Mouse (Mus musculus) forebrain, embryonic 14.5 days (tissue): ENCODE data around the gene Dph7. TPM values are rescaled to one million over a fixed set of nuclear protein-coding genes. Genes with fewer than 3 reads are reported as not detected.
"Not testable (repeated sequence)": the region's sequence is repeated elsewhere in the genome, so short reads cannot be mapped to it uniquely, and the experiment has no call there.

Experiments used
- ATAC-seq: fragments of 200-750 bp; cut with Nextera tagmentation; 2 replicates; pipeline ENCODE4 v1.8.0; 2017; ENCODE audit warnings: mild to moderate bottlenecking, moderate library complexity
- DNase-seq: peaks from one replicate; pipeline ENCODE4 v3.0.0-alpha.2; 2015; ENCODE audit warnings: low spot score
- H3K27ac ChIP-seq: fragments of 300-500 bp; sonication (generic); 2 replicates; pipeline ENCODE4 v1.5.1; 2014; ENCODE audit warnings: low read depth, mild to moderate bottlenecking, control low read depth, low read length, moderate library complexity
- H3K27me3 ChIP-seq: fragments of 300-500 bp; sonication (generic); replicated peaks from 2 replicates; pipeline ENCODE4 v1.6.1; 2014; ENCODE audit warnings: low read length, control low read depth, mixed read lengths; ENCODE audit not compliant: control insufficient read depth, insufficient read depth
- H3K36me3 ChIP-seq: fragments of 300-500 bp; sonication (generic); 2 replicates; pipeline ENCODE4 v1.6.1; 2014; ENCODE audit warnings: low read length, control low read depth; ENCODE audit not compliant: control insufficient read depth, insufficient read depth
- H3K4me1 ChIP-seq: fragments of 300-500 bp; sonication (generic); 2 replicates; pipeline ENCODE4 v1.6.1; 2014; ENCODE audit warnings: antibody characterized with exemption, low read length, control low read depth; ENCODE audit not compliant: control insufficient read depth, insufficient read depth
- H3K4me2 ChIP-seq: fragments of 300-500 bp; sonication (generic); 2 replicates; pipeline ENCODE4 v1.6.1; 2014; ENCODE audit warnings: mild to moderate bottlenecking, control low read depth, low read length
- H3K4me3 ChIP-seq: fragments of 300-500 bp; sonication (generic); 2 replicates; pipeline ENCODE4 v1.5.1; 2014; ENCODE audit warnings: low read depth, low read length, control low read depth
- H3K9ac ChIP-seq: fragments of 300-500 bp; sonication (generic); 2 replicates; pipeline ENCODE4 v1.6.1; 2014; ENCODE audit warnings: mild to moderate bottlenecking, low read length, control low read depth, moderate library complexity
- H3K9me3 ChIP-seq: fragments of 300-500 bp; sonication (generic); replicated peaks from 2 replicates; pipeline ENCODE4 v1.6.1; 2016; ENCODE audit warnings: low read length, control low read depth, mixed read lengths; ENCODE audit not compliant: control insufficient read depth
- WGBS: fragments of 180-500 bp; shearing (Covaris S2); extraction: QIAGEN DNeasy Blood & Tissue Kit; methylation state at CpG from one replicate; pipeline ENCODE4 v1.1.7; 2014; 5-methylcytosine and 5-hydroxymethylcytosine counted together
- polyA plus RNA-seq: library from polyadenylated mRNA; unstranded; fragments of >200 nt; fragmentation: Nextera tagmentation; extraction: Ambion mirVana; gene quantifications from 2 replicates; pipeline ENCODE4 v1.2.1, GENCODE M21; 2014

Dph7 gene
- polyA plus RNA-seq, 1 experiment from 2014 or later, result 44.3 TPM

DNA sequence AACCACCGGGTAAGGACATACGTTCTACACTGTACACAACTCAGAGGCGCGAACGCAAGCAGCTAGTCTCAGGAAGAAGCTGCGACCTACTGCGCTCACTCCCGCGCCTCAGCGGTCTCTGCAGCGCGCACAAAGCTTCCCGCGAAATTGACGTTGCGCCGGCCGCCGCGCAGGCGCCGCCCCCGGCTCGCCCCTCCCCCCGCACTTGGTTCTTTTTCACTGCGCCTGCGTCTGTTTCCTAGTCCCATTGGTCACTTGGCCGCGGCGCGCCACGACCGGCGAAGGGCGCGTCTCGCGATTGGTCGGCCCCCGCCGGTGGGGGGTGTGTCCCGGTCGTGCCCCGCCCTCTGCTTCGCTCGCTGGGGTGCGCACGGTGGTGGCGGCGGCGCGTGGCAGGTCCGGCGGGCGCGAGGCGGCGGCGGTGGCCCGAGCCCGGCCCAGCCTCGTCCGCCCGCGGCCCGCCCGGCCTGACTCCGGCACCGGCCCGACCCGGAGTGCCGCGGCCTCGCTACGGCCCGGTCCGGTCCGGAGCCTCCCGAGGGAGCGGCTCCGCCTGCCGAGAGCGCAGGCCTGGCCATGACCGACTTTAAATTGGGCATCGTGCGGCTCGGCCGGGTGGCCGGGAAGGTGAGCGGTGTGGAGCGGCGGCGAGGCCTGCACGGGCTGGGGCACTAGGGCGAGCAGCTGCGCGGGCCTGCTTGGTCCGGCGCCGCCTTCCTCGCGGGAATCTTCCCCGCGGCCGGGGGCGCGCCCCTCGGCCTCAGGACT, 12.6 kb upstream of the Dph7 start, which contains the start of gene Zmynd19:
Zmynd19 (plus strand) TSS at position 372 of the 768 bp plus-strand sequence.
- peak within 1 kb of the TSS; percentile 94 for H3K4me2 ChIP-seq
- peaks cover 9% of the 10 kb centered on the region for H3K4me1 ChIP-seq
- H3K4me3 ChIP-seq, result peak within 1 kb of the TSS; percentile 99
- peak within 1 kb of the TSS; percentile 31; the same call in 1 of the 2 replicates for H3K27ac ChIP-seq
- H3K9me3 ChIP-seq, result no peaks in the 10 kb centered on the region
- H3K9ac ChIP-seq, result peak within 1 kb of the TSS; percentile 92
- DNase-seq (peak; percentile 99), ATAC-seq (peak; percentile 99)
- no peaks in the 10 kb centered on the region for H3K27me3 ChIP-seq
- WGBS, result 1% methylated on average over 88 of the region's 108 CpGs
- H3K36me3 ChIP-seq, result peaks cover 29% of the 10 kb centered on the region

DNA sequence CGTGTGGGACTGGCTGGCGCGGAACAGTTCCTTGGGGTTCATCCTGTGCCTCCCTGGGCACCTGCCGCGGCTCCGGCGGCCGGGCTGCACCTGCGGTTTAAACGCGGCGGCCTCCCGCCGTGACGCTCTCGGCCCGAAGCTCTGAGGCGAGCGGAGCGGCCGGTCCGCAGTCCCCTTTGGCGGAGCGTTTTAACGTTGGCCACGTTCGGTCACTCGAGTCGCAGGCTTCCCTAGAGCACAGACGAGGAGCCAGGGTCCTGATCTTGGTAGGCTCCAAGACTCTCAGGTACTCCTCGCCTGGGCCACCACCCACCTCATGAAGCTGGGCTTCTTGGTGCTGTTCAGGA, 12.0 kb upstream of the Dph7 start:
- H3K9ac ChIP-seq, result peak overlapping the region; percentile 92
- H3K4me2 ChIP-seq, result peak overlapping the region; percentile 94
- no peaks in the 10 kb centered on the region for H3K9me3 ChIP-seq
- 0% methylated on average over 29 of the region's 31 CpGs for WGBS
- H3K27me3 ChIP-seq, result no peaks in the 10 kb centered on the region
- peak overlapping the region; percentile 99 for H3K4me3 ChIP-seq
- H3K27ac ChIP-seq, result no peak overlapping the region
- peaks cover 34% of the 10 kb centered on the region for H3K36me3 ChIP-seq
- ATAC-seq (no peak), DNase-seq (peak; percentile 11)
- H3K4me1 ChIP-seq, result peaks cover 9% of the 10 kb centered on the region

DNA sequence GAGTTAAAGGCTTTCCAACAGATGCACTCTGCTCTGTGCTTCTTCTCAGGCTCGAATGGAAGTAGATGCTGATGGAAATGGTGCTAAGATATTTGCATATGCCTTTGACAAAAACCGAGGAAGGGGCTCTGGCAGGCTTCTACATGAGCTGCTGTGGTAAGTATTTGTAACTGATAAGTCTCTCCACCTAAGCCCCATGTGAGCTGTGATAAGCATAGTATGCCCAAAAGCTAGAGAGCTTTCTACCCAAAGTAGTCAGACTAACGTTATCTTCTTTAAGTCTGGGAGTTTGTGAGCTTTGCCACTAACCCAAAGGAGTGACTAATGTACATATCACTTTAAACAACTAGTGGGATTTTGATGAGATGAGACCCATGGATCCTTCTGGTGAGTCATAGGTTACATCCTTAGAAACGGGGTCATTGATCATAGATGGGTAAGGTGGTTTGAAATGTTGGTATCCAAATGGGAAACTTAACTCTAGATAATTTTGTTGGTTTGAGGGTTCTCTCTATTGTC, 9.6 kb upstream of the Dph7 start:
- ATAC-seq (no peak), DNase-seq (no peak)
- Histone ChIP-seq H3K4me3 (no peak overlapping the region), H3K27me3 (no peaks in the 10 kb centered on the region), H3K4me2 (no peak overlapping the region), H3K36me3 (peaks cover 56% of the 10 kb centered on the region), H3K9me3 (no peaks in the 10 kb centered on the region), H3K4me1 (peaks cover 9% of the 10 kb centered on the region), H3K27ac (no peak overlapping the region), H3K9ac (no peak overlapping the region)
- WGBS, result 84% methylated on average over 4 of the region's 4 CpGs

DNA sequence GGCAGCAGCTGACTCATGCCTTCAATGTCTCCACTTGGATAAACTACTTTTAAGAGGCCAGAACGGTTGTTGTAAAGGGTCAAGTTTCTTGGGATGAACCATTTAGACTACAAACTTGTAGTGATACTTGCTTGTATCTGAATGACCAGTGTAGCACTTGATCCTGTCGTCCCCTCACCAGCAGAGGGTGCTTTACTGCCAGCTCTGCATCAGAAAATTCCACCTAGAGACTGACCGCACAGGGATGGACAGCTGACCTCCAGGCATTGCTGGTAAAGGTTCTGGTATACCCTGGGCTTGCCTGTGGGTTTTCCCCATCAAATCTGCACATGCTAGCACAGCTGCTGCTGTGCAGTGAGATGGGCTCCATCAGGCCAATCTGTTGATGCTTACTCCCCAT, 1.3 kb upstream of the Dph7 start:
- WGBS, result 37% methylated on average over 3 of the region's 3 CpGs
- ATAC-seq (no peak), DNase-seq (peak; percentile 13)
- peaks cover 57% of the 10 kb centered on the region for H3K36me3 ChIP-seq
- H3K27ac ChIP-seq, result no peak overlapping the region
- no peaks in the 10 kb centered on the region for H3K27me3 ChIP-seq
- no peak overlapping the region for H3K4me3 ChIP-seq
- no peak overlapping the region for H3K9ac ChIP-seq
- no peaks in the 10 kb centered on the region for H3K9me3 ChIP-seq
- peaks cover 6% of the 10 kb centered on the region for H3K4me1 ChIP-seq
- no peak overlapping the region for H3K4me2 ChIP-seq

DNA sequence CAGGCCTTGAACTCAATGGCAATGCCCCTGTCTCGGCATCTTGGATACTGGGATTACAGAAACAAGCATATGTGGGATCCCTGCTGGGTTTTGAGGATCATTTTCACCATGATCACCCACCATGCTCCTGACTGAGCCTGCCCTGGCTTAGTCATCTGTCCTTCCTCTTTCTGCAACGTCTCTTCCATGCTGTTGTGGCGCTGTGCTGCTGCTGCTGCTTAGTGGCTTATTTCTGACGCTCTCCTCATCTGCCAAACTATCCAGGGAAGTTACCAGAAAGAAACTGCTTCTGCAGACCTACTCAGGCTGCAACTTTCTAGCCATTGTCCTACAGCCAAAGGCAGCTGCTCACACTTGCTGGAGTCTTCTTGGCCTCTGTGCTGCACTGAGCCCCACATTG, 8.2 kb downstream of the Dph7 start:
- peaks cover 7% of the 10 kb centered on the region for H3K4me1 ChIP-seq
- no peak overlapping the region for H3K27ac ChIP-seq
- no peaks in the 10 kb centered on the region for H3K27me3 ChIP-seq
- H3K4me3 ChIP-seq, result no peak overlapping the region
- DNase-seq (no peak), ATAC-seq (no peak)
- no peaks in the 10 kb centered on the region for H3K9me3 ChIP-seq
- peaks cover 69% of the 10 kb centered on the region for H3K36me3 ChIP-seq
- no peak overlapping the region for H3K4me2 ChIP-seq
- 87% methylated on average over 4 of the region's 4 CpGs for WGBS
- H3K9ac ChIP-seq, result no peak overlapping the region

DNA sequence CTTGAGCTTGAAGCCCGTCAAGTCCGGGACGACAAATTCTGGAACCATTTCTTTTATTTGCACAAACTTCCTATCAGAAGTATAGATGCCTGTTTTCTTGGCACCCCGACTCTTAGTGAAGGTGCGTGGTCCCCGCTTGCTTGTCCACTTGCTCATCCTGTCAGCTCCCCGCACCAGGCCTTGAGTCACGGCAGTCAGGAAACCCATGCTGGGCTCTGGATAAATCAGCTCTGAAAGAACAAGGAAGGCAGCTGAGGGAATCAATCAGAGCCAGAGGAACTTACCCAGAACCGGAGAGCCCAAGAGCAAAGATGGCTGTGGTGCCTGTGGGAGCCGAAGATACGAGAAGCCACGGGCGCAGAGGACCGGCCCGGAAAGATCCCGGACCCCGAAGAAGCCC, 12.3 kb downstream of the Dph7 start:
- ATAC-seq, H3K27me3 ChIP-seq, H3K9me3 ChIP-seq, DNase-seq: not testable (repeated sequence)
- under 1% methylated on average over 17 of the region's 17 CpGs for WGBS
- Histone ChIP-seq H3K9ac (peak overlapping the region; percentile 76), H3K4me2 (peak overlapping the region; percentile 58), H3K4me1 (peaks cover 12% of the 10 kb centered on the region), H3K4me3 (peak overlapping the region; percentile 62), H3K36me3 (peaks cover 37% of the 10 kb centered on the region), H3K27ac (peak overlapping the region; percentile 85; the same call in 1 of the 2 replicates)

DNA sequence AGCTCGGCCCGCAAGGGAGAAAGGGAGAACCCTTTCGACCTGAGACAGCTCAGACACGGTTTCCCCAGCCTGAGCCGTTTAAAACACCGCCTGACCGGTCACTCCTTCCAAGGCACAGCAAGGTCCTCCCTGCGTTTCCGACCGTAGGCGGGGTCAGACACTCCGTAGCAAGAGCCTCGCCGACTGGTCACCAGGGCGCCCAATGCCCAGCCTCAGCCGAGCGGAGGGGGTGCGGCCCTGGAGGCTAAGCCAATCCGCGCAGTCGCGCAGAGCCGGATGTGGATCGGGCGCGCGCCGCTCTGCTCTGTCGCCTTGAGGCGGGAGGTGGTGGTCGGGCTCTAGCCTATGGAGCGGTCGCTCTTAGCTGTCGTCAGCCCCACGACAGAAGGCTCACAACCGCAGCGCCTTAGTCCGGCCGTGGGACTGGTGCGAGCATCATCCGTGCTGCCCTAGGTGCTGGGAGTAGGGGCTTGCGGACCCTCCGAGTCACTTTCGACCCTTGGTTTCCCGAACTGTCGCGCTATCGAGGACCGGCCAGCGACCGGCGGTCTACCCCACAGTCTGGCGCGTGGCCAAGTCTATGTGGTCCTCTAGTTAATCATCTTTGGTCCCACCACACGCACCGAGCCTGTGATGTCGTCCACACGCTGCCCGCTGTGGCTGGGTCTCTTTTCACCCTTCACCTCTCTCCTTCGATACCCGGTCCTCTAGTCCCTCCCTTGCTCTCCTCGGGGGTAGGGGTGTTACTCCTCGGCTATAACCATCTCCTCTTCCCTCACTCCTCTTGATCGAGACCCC, 12.9 kb downstream of the Dph7 start, which contains the start of gene Mrpl41:
Mrpl41 (minus strand) TSS at position 193 of the 798 bp plus-strand sequence.
- Histone ChIP-seq H3K4me3 (peak within 1 kb of the TSS; percentile 62), H3K4me2 (peak within 1 kb of the TSS; percentile 79), H3K9ac (peak within 1 kb of the TSS; percentile 78), H3K27me3 (no peaks in the 10 kb centered on the region), H3K36me3 (peaks cover 31% of the 10 kb centered on the region), H3K27ac (peak within 1 kb of the TSS; percentile 85), H3K4me1 (peaks cover 12% of the 10 kb centered on the region), H3K9me3 (no peaks in the 10 kb centered on the region)
- peak; percentile 99 for DNase-seq
- WGBS, result 0% methylated on average over 64 of the region's 64 CpGs
- ATAC-seq, result peak; percentile 100

DNA sequence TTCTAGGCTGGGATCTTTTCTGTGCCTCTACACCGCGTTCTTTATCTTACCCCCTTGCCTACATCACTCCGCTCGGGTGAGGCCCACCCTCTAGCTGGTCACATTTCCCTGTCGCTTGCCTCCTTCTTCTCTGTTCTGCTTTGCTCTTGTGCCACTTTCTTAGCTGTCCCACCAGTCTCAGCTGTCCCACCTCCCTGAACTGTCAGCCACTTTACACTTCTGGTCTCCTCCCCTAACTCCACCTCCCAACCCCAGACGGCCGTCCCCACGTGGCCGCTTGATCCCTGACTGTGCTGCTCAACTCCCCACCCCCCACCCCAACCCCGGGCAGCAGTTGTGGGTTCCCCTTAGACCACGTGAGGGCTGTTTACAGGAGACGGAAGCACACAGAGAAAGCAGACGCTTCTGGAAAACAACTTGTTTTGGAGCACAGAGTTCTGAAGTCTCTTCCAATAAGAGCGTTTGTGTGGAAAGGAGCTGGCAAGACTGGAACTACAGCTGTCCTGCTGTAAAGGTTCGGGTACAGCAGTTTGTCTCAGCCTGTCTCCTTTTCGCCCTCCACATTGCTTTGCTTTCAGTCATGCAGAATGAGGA, 13.6 kb downstream of the Dph7 start, which contains the start of gene Pnpla7:
Pnpla7 (plus strand) TSS at position 330 of the 594 bp plus-strand sequence.
- no peaks in the 10 kb centered on the region for H3K9me3 ChIP-seq
- H3K27me3 ChIP-seq, result no peaks in the 10 kb centered on the region
- DNase-seq, result peak; percentile 60
- H3K4me2 ChIP-seq, result peak within 1 kb of the TSS; percentile 79
- H3K4me3 ChIP-seq, result peak within 1 kb of the TSS; percentile 62
- H3K36me3 ChIP-seq, result peaks cover 24% of the 10 kb centered on the region
- WGBS, result 1% methylated on average over 16 of the region's 16 CpGs
- peak within 1 kb of the TSS; percentile 85 for H3K27ac ChIP-seq
- ATAC-seq, result peak; percentile 33
- peak within 1 kb of the TSS; percentile 78 for H3K9ac ChIP-seq
- peaks cover 12% of the 10 kb centered on the region for H3K4me1 ChIP-seq
